Comparison of ENCODE assay signal across 16 mouse cellular contexts in the genomic region with DNA sequence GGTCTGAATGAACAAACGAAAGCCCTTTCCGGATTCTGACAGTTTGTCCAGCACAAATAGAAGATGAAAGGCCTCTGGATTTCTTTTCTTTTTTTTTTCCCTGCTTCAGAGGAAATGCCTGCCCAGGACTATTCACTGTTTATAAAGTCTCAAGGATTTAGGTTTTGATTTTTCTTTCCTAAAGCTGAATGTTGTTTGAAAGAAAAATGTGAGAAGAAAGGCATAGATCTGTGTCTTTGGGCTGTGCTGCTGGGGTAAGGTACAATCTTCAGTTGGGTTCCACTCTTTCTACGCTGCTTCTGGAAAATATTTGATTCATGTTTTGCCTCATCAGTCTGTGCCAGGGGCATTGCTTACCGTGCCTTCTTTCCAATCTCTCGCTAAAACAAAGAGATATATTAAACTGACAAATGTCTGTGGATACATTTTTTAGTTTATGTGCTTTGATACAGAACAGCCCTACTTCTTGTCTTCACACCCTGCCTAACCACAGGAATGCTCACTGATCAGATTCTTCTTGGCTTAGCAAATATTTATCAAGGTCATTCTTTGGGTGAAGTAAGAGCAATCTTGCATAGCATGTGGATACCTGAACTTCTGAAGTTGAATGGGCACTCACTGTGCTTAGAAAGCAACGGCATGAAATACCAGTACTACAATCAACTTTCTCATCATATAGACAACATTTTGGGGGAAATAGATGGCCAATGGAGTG.
DNase-seq lines count a peak whose midpoint lies in the region; ATAC-seq lines count a peak whose summit lies in the region.
"Had no signal": no experiment of that assay in that cellular context is flagged by ENCODE, and none has a peak within 500 bp of the region (broad histone marks: within the 10 kb centered on the region; RNA-seq: fewer than 3 reads in every experiment).

No protein-coding gene starts in this region.

- no peaks in the 10 kb centered on the region for H3K36me3 ChIP-seq in heart, embryonic 13.5 days
- no peaks in the 10 kb centered on the region for H3K36me3 ChIP-seq in liver, embryonic 13.5 days
- H3K36me3 ChIP-seq in lung, embryonic 16.5 days (ENCODE audit: control insufficient read depth, insufficient read depth, low read length) = no peaks in the 10 kb centered on the region
- H3K36me3 ChIP-seq: embryonic facial prominence, embryonic 12.5 days had no signal

- no peak for DNase-seq in heart, postnatal 36 days
- DNase-seq in liver, embryonic 13.5 days = no peak
- DNase-seq in liver = no peak
- peak; percentile 60 for DNase-seq in Muller cell, postnatal 12 days (ENCODE audit: inconsistent ontology term)
- DNase-seq in thymus, postnatal 10 days (ENCODE audit: low spot score in 2 of 2) = no peak
- DNase-seq in retina, postnatal 1 day = no peak
- DNase-seq: adrenal gland, postnatal 25 days; cerebellum, adult 2 months; forebrain, postnatal 0 days; midbrain, embryonic 14.5 days had no signal

- no peak overlapping the region for H3K9ac ChIP-seq in heart, embryonic 13.5 days
- H3K9ac ChIP-seq in liver, embryonic 13.5 days = no peak overlapping the region
- peak overlapping the region; percentile 1; the same call in 1 of the 2 replicates for H3K9ac ChIP-seq in lung, embryonic 16.5 days (ENCODE audit: low read length)
- H3K9ac ChIP-seq: embryonic facial prominence, embryonic 12.5 days; forebrain, postnatal 0 days; hindbrain, embryonic 14.5 days had no signal

- intact Hi-C loops in heart, postnatal 36 days (cut with DNase I) = loop anchor here (1.0 to 5.0 kb wide), 3 partner anchors 29 to 109 kb away; no protein-coding TSS in a partner anchor

- peak overlapping the region; percentile 43 for H3K27ac ChIP-seq in heart, embryonic 13.5 days (replicated peaks)
- peak overlapping the region; percentile 9; the same call in 1 of the 2 replicates for H3K27ac ChIP-seq in liver, embryonic 13.5 days
- H3K27ac ChIP-seq in lung, embryonic 16.5 days (ENCODE audit: low read length) = peak overlapping the region; percentile 87
- H3K27ac ChIP-seq: embryonic facial prominence, embryonic 12.5 days; hindbrain, embryonic 14.5 days had no signal

- no peaks in the 10 kb centered on the region for H3K27me3 ChIP-seq in heart, embryonic 13.5 days (replicated peaks)
- no peaks in the 10 kb centered on the region for H3K27me3 ChIP-seq in liver, embryonic 13.5 days
- no peaks in the 10 kb centered on the region for H3K27me3 ChIP-seq in lung, embryonic 16.5 days (ENCODE audit: control insufficient read depth, insufficient read depth, low read depth, low read length)
- H3K27me3 ChIP-seq: embryonic facial prominence, embryonic 12.5 days had no signal

- ATAC-seq in heart, embryonic 13.5 days (ENCODE audit: extremely low read depth, insufficient number of reproducible peaks, low FRiP score, low TSS enrichment) = no peak
- ATAC-seq in liver, embryonic 13.5 days (ENCODE audit: low read depth) = no peak
- peak; percentile 89 for ATAC-seq in lung, embryonic 16.5 days (ENCODE audit: low read depth)
- ATAC-seq: forebrain, postnatal 0 days; intestine, embryonic 16.5 days had no signal

- WGBS in heart, embryonic 13.5 days = 55% methylated on average over 6 of the region's 6 CpGs
- 61% methylated on average over 6 of the region's 6 CpGs for WGBS in liver, embryonic 13.5 days (ENCODE audit: insufficient replicate concordance)
- WGBS in lung, embryonic 16.5 days = 28% methylated on average over 6 of the region's 6 CpGs

- H3K4me1 ChIP-seq in heart, embryonic 13.5 days = peaks cover 32% of the 10 kb centered on the region
- peaks cover 11% of the 10 kb centered on the region for H3K4me1 ChIP-seq in liver, embryonic 13.5 days (replicated peaks)
- peaks cover 10% of the 10 kb centered on the region for H3K4me1 ChIP-seq in lung, embryonic 16.5 days (replicated peaks; ENCODE audit: control insufficient read depth, insufficient read depth, low read length)
- H3K4me1 ChIP-seq: embryonic facial prominence, embryonic 12.5 days had no signal

- H3K9me3 ChIP-seq in heart, embryonic 13.5 days = no peaks in the 10 kb centered on the region
- no peaks in the 10 kb centered on the region for H3K9me3 ChIP-seq in liver, embryonic 13.5 days (replicated peaks)
- no peaks in the 10 kb centered on the region for H3K9me3 ChIP-seq in lung, embryonic 16.5 days (ENCODE audit: control insufficient read depth, low read length)
- H3K9me3 ChIP-seq: embryonic facial prominence, embryonic 12.5 days had no signal

- no peak overlapping the region for H3K4me3 ChIP-seq in heart, embryonic 13.5 days
- no peak overlapping the region for H3K4me3 ChIP-seq in liver, embryonic 13.5 days (replicated peaks)
- H3K4me3 ChIP-seq in lung, embryonic 16.5 days (ENCODE audit: low read length) = no peak overlapping the region
- H3K4me3 ChIP-seq: embryonic facial prominence, embryonic 12.5 days had no signal

- no peak overlapping the region for H3K4me2 ChIP-seq in heart, embryonic 13.5 days
- no peak overlapping the region for H3K4me2 ChIP-seq in liver, embryonic 13.5 days
- peak overlapping the region; percentile 39 for H3K4me2 ChIP-seq in lung, embryonic 16.5 days (ENCODE audit: low read depth, low read length)
- H3K4me2 ChIP-seq: embryonic facial prominence, embryonic 12.5 days; heart, embryonic 11.5 days; hindbrain, embryonic 14.5 days had no signal

Comparison
In these comparisons a context has a peak if more than half of its experiments do, and no peak if none do; other contexts are left out.
1. H3K27ac ChIP-seq: peak in every context shown above with its lines; median percentile 87 in lung, embryonic 16.5 days; 43 in heart, embryonic 13.5 days; 9 in liver, embryonic 13.5 days.